Mouse (Mus musculus) liver, embryonic 13.5 days (tissue): ENCODE results near the gene Khdc1a. TPM values are rescaled to one million over a fixed set of nuclear protein-coding genes. Genes with fewer than 3 reads are reported as not detected.
"Not testable (repeated sequence)": the region's sequence is repeated elsewhere in the genome, so short reads cannot be mapped to it uniquely, and the experiment has no call there.

Experiments used
- ATAC-seq: fragments of 200-750 bp; cut with Nextera tagmentation; 2 replicates; pipeline ENCODE4 v1.8.0; 2017; ENCODE audit warnings: low read depth, mild to moderate bottlenecking, moderate number of reproducible peaks, moderate library complexity
- DNase-seq: peaks from one replicate; pipeline ENCODE4 v3.0.0; 2022
- H3K27ac ChIP-seq: fragments of 300-500 bp; sonication (generic); 2 replicates; pipeline ENCODE4 v1.5.1; 2015; ENCODE audit warnings: moderate library complexity, mild to moderate bottlenecking, inconsistent platforms
- H3K27me3 ChIP-seq: fragments of 300-500 bp; sonication (generic); 2 replicates; pipeline ENCODE4 v1.6.1; 2015; ENCODE audit warnings: mild to moderate bottlenecking, inconsistent platforms
- H3K36me3 ChIP-seq: fragments of 300-500 bp; sonication (generic); 2 replicates; pipeline ENCODE4 v1.6.1; 2015; ENCODE audit warnings: mild to moderate bottlenecking, inconsistent platforms
- H3K4me1 ChIP-seq: fragments of 300-500 bp; sonication (generic); replicated peaks from 2 replicates; pipeline ENCODE4 v1.6.1; 2015; ENCODE audit warnings: inconsistent platforms
- H3K4me2 ChIP-seq: fragments of 300-500 bp; sonication (generic); 2 replicates; pipeline ENCODE4 v1.6.1; 2015; ENCODE audit warnings: inconsistent platforms, mild to moderate bottlenecking, moderate library complexity
- H3K4me3 ChIP-seq: fragments of 300-500 bp; sonication (generic); replicated peaks from 2 replicates; pipeline ENCODE4 v1.5.1; 2015; ENCODE audit warnings: mild to moderate bottlenecking, inconsistent platforms
- H3K9ac ChIP-seq: fragments of 300-500 bp; sonication (generic); 2 replicates; pipeline ENCODE4 v1.6.1; 2015; ENCODE audit warnings: mild to moderate bottlenecking, inconsistent platforms
- H3K9me3 ChIP-seq: fragments of 300-500 bp; sonication (generic); replicated peaks from 2 replicates; pipeline ENCODE4 v1.6.1; 2016; ENCODE audit warnings: inconsistent platforms
- WGBS: fragments of 180-500 bp; shearing (Covaris S2); methylation state at CpG from one replicate; pipeline ENCODE4 v1.1.7; 2015; ENCODE audit not compliant: insufficient replicate concordance; 5-methylcytosine and 5-hydroxymethylcytosine counted together
- polyA plus RNA-seq: library from polyadenylated mRNA; unstranded; fragments of >200 nt; fragmentation: Nextera tagmentation; extraction: Ambion mirVana; gene quantifications from 2 replicates; pipeline ENCODE4 v1.2.1, GENCODE M21; 2015

Gene Khdc1a
- not detected in 2 replicates for polyA plus RNA-seq

GRCm38 (mm10) chr1:21349341-21349740 lies at the start of gene Khdc1a:
TSS of gene Khdc1a (plus strand) at chr1:21349641.
- DNase-seq (no peak), ATAC-seq (no peak)
- H3K27ac ChIP-seq, result no peak within 1 kb of the TSS
- H3K4me3 ChIP-seq, result no peak within 1 kb of the TSS
- H3K27me3 ChIP-seq, result no peaks in the 10 kb centered on the region
- no peaks in the 10 kb centered on the region for H3K36me3 ChIP-seq
- no peaks in the 10 kb centered on the region for H3K9me3 ChIP-seq
- no peak within 1 kb of the TSS for H3K9ac ChIP-seq
- 49% methylated on average over 2 of the region's 2 CpGs for WGBS
- no peak within 1 kb of the TSS for H3K4me2 ChIP-seq
- H3K4me1 ChIP-seq, result no peaks in the 10 kb centered on the region

- Histone ChIP-seq H3K4me3 (no peak overlapping the region), H3K4me2 (no peak overlapping the region), H3K27me3 (no peaks in the 10 kb centered on the region), H3K9me3 (no peaks in the 10 kb centered on the region), H3K27ac (no peak overlapping the region), H3K9ac (no peak overlapping the region), H3K4me1 (no peaks in the 10 kb centered on the region), H3K36me3 (no peaks in the 10 kb centered on the region)
- no peak for DNase-seq
- ATAC-seq, result no peak
- 42% methylated on average over 3 of the region's 3 CpGs for WGBS
Observed at GRCm38 (mm10) chr1:21299826-21300225, 49.6 kb upstream of the Khdc1a start.

GRCm38 (mm10) chr1:21301686-21302085 lies 47.8 kb upstream of the Khdc1a start:
- ATAC-seq (no peak), DNase-seq (no peak)
- H3K4me2 ChIP-seq, result no peak overlapping the region
- H3K9ac ChIP-seq, result no peak overlapping the region
- H3K9me3 ChIP-seq, result no peaks in the 10 kb centered on the region
- H3K4me3 ChIP-seq, result no peak overlapping the region
- H3K36me3 ChIP-seq, result no peaks in the 10 kb centered on the region
- no peaks in the 10 kb centered on the region for H3K27me3 ChIP-seq
- no peak overlapping the region for H3K27ac ChIP-seq
- WGBS, result 56% methylated on average over 3 of the region's 3 CpGs
- H3K4me1 ChIP-seq, result no peaks in the 10 kb centered on the region

- Histone ChIP-seq H3K27ac (no peak overlapping the region), H3K36me3 (no peaks in the 10 kb centered on the region), H3K4me1 (no peaks in the 10 kb centered on the region), H3K4me3 (no peak overlapping the region), H3K4me2 (no peak overlapping the region), H3K27me3 (no peaks in the 10 kb centered on the region), H3K9ac (no peak overlapping the region), H3K9me3 (no peaks in the 10 kb centered on the region)
- ATAC-seq (no peak), DNase-seq (no peak)
- WGBS, result 44% methylated on average over 3 of the region's 3 CpGs
Observed at GRCm38 (mm10) chr1:21304174-21304573, 45.3 kb upstream of the Khdc1a start.

- DNase-seq (no peak), ATAC-seq (no peak)
- no peaks in the 10 kb centered on the region for H3K9me3 ChIP-seq
- H3K4me2 ChIP-seq, result no peak overlapping the region
- no peaks in the 10 kb centered on the region for H3K36me3 ChIP-seq
- no peaks in the 10 kb centered on the region for H3K4me1 ChIP-seq
- H3K9ac ChIP-seq, result no peak overlapping the region
- no peak overlapping the region for H3K27ac ChIP-seq
- H3K4me3 ChIP-seq, result no peak overlapping the region
- 72% methylated on average over 4 of the region's 4 CpGs for WGBS
- H3K27me3 ChIP-seq, result no peaks in the 10 kb centered on the region
Observed at GRCm38 (mm10) chr1:21304646-21305045, 44.8 kb upstream of the Khdc1a start.

- no peaks in the 10 kb centered on the region for H3K4me1 ChIP-seq
- no peak overlapping the region for H3K27ac ChIP-seq
- no peak overlapping the region for H3K4me3 ChIP-seq
- no peak for DNase-seq
- no peaks in the 10 kb centered on the region for H3K27me3 ChIP-seq
- H3K9me3 ChIP-seq, result no peaks in the 10 kb centered on the region
- no peak overlapping the region for H3K9ac ChIP-seq
- 77% methylated on average over 3 of the region's 3 CpGs for whole genome bisulfite sequencing
- no peak overlapping the region for H3K4me2 ChIP-seq
- no peak for ATAC-seq
- H3K36me3 ChIP-seq, result no peaks in the 10 kb centered on the region
Observed at GRCm38 (mm10) chr1:21305443-21305842, 44.0 kb upstream of the Khdc1a start.

- ATAC-seq (no peak), DNase-seq (no peak)
- Histone ChIP-seq H3K9me3 (no peaks in the 10 kb centered on the region), H3K27ac (no peak overlapping the region), H3K4me1 (peaks cover 5% of the 10 kb centered on the region), H3K9ac (no peak overlapping the region), H3K27me3 (no peaks in the 10 kb centered on the region), H3K4me3 (no peak overlapping the region), H3K36me3 (no peaks in the 10 kb centered on the region), H3K4me2 (no peak overlapping the region)
- 77% methylated on average over 2 of the region's 2 CpGs for WGBS
Observed at GRCm38 (mm10) chr1:21314336-21314735, 35.1 kb upstream of the Khdc1a start.

- Histone ChIP-seq H3K4me3 (no peak overlapping the region), H3K4me2 (no peak overlapping the region), H3K27ac (no peak overlapping the region), H3K36me3 (no peaks in the 10 kb centered on the region), H3K4me1 (peaks cover 5% of the 10 kb centered on the region), H3K27me3 (no peaks in the 10 kb centered on the region), H3K9ac (no peak overlapping the region), H3K9me3 (no peaks in the 10 kb centered on the region)
- ATAC-seq, result no peak
- DNase-seq, result no peak
- WGBS, result 70% methylated on average over 2 of the region's 2 CpGs
Observed at GRCm38 (mm10) chr1:21315756-21316155, 33.7 kb upstream of the Khdc1a start.

GRCm38 (mm10) chr1:21316305-21316704 lies 33.1 kb upstream of the Khdc1a start:
- H3K9ac ChIP-seq, result no peak overlapping the region
- WGBS, result 49% methylated on average over 2 of the region's 2 CpGs
- no peaks in the 10 kb centered on the region for H3K36me3 ChIP-seq
- H3K4me3 ChIP-seq, result no peak overlapping the region
- no peak for DNase-seq
- no peaks in the 10 kb centered on the region for H3K9me3 ChIP-seq
- H3K27ac ChIP-seq, result no peak overlapping the region
- H3K4me2 ChIP-seq, result no peak overlapping the region
- peak; percentile 58; the same call in 1 of the 2 replicates for ATAC-seq
- no peaks in the 10 kb centered on the region for H3K27me3 ChIP-seq
- H3K4me1 ChIP-seq, result peaks cover 5% of the 10 kb centered on the region

GRCm38 (mm10) chr1:21318202-21318601 lies 31.2 kb upstream of the Khdc1a start:
- H3K36me3 ChIP-seq, result no peaks in the 10 kb centered on the region
- H3K4me3 ChIP-seq, result no peak overlapping the region
- ATAC-seq (no peak), DNase-seq (no peak)
- H3K27me3 ChIP-seq, result no peaks in the 10 kb centered on the region
- H3K4me1 ChIP-seq, result peaks cover 5% of the 10 kb centered on the region
- H3K9me3 ChIP-seq, result no peaks in the 10 kb centered on the region
- no peak overlapping the region for H3K4me2 ChIP-seq
- no peak overlapping the region for H3K27ac ChIP-seq
- H3K9ac ChIP-seq, result no peak overlapping the region

GRCm38 (mm10) chr1:21320271-21320670 lies 29.2 kb upstream of the Khdc1a start:
- not testable (repeated sequence) for H3K27me3 ChIP-seq, H3K36me3 ChIP-seq, H3K9me3 ChIP-seq, H3K9ac ChIP-seq, H3K27ac ChIP-seq, ATAC-seq, H3K4me2 ChIP-seq, DNase-seq, H3K4me1 ChIP-seq, H3K4me3 ChIP-seq
- 74% methylated on average over 5 of the region's 5 CpGs for WGBS

- H3K4me3 ChIP-seq, result no peak overlapping the region
- ATAC-seq (no peak), DNase-seq (no peak)
- no peaks in the 10 kb centered on the region for H3K36me3 ChIP-seq
- no peaks in the 10 kb centered on the region for H3K9me3 ChIP-seq
- no peak overlapping the region for H3K27ac ChIP-seq
- H3K27me3 ChIP-seq, result no peaks in the 10 kb centered on the region
- WGBS, result 79% methylated on average over 1 of the region's 1 CpGs
- H3K9ac ChIP-seq, result no peak overlapping the region
- H3K4me2 ChIP-seq, result no peak overlapping the region
- peaks cover 2% of the 10 kb centered on the region; the same call in 1 of the 2 replicates for H3K4me1 ChIP-seq
Observed at GRCm38 (mm10) chr1:21321656-21322055, 27.8 kb upstream of the Khdc1a start.
